Mouse (Mus musculus) stomach, postnatal 0 days (tissue): ENCODE measurements around the gene Cntd1. TPM values are rescaled to one million over a fixed set of nuclear protein-coding genes. Genes with fewer than 3 reads are reported as not detected.

Source experiments
- ATAC-seq: fragments of 200-750 bp; cut with Nextera tagmentation; 2 replicates; pipeline ENCODE4 v1.8.0; 2017; ENCODE audit not compliant: low FRiP score, low TSS enrichment
- DNase-seq: peaks from one replicate; pipeline ENCODE4 v3.0.0-alpha.2; 2016; ENCODE audit warnings: low spot score
- H3K27ac ChIP-seq: fragments of 300-500 bp; sonication (generic); replicated peaks from 2 replicates; pipeline ENCODE4 v1.5.1; 2014; ENCODE audit warnings: mild to moderate bottlenecking, control low read depth
- H3K27me3 ChIP-seq: fragments of 300-500 bp; sonication (generic); 2 replicates; pipeline ENCODE4 v1.6.1; 2014; ENCODE audit warnings: low read length; ENCODE audit not compliant: control insufficient read depth, insufficient read depth
- H3K36me3 ChIP-seq: fragments of 300-500 bp; sonication (generic); 2 replicates; pipeline ENCODE4 v1.6.1; 2014; ENCODE audit warnings: low read length, mixed read lengths; ENCODE audit not compliant: control insufficient read depth, insufficient read depth
- H3K4me1 ChIP-seq: fragments of 300-500 bp; sonication (generic); replicated peaks from 2 replicates; pipeline ENCODE4 v1.6.1; 2014; ENCODE audit warnings: antibody characterized with exemption; ENCODE audit not compliant: control insufficient read depth, insufficient read depth
- H3K4me2 ChIP-seq: fragments of 300-500 bp; sonication (generic); replicated peaks from 2 replicates; pipeline ENCODE4 v1.6.1; 2014; ENCODE audit warnings: low read depth, mild to moderate bottlenecking, control low read depth, moderate library complexity
- H3K4me3 ChIP-seq: fragments of 300-500 bp; sonication (generic); 2 replicates; pipeline ENCODE4 v1.5.1; 2014; ENCODE audit warnings: low read depth, low read length, control low read depth
- H3K9ac ChIP-seq: fragments of 300-500 bp; sonication (generic); 2 replicates; pipeline ENCODE4 v1.6.1; 2014; ENCODE audit warnings: mild to moderate bottlenecking, low read length, control low read depth, mixed read lengths
- H3K9me3 ChIP-seq: fragments of 300-500 bp; sonication (generic); 2 replicates; pipeline ENCODE4 v1.6.1; 2016; ENCODE audit warnings: low read length; ENCODE audit not compliant: control insufficient read depth
- CTCF ChIP-seq: IDR thresholded peaks from 2 replicates; pipeline ENCODE4 v1.5.1; 2016; ENCODE audit warnings: antibody characterized with exemption, low read depth, mild to moderate bottlenecking, moderate library complexity
- EP300 ChIP-seq: optimal IDR thresholded peaks from 2 replicates; pipeline ENCODE3; 2016; ENCODE audit warnings: antibody characterized with exemption
- WGBS: fragments of 180-500 bp; shearing (Covaris S2); extraction: QIAGEN DNeasy Blood & Tissue Kit; methylation state at CpG from one replicate; pipeline ENCODE4 v1.1.7; 2014; 5-methylcytosine and 5-hydroxymethylcytosine counted together
- polyA plus RNA-seq: library from polyadenylated mRNA; unstranded; fragments of >200 nt; fragmentation: Nextera tagmentation; extraction: Ambion mirVana; gene quantifications from 2 replicates; pipeline ENCODE4 v1.2.1, GENCODE M21; 2015

The Cntd1 gene
- polyA plus RNA-seq, 1 experiment from 2014 or later = 0.33 TPM

DNA sequence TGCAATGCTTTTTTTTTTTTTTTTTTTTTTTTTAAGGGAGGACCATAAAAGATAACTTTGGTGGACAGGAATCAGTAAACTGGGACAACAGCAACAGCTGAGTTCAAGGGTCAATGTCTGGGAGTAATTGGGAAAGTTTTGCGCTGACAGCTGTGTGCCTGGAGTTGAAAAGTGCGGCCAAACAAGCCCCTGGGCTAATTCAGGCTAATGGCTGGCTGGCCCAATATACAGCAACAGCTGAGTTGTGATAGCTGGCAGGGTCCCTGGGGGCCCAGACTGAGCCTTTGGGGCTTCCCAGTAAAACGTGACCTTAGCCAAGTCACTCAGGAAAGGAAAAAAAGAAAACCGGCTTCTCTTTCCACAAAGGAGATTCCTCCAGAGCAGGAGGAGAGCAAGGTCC is 33.7 kb upstream of the Cntd1 start:
- H3K9me3 ChIP-seq = no peaks in the 10 kb centered on the region
- TF ChIP-seq EP300 = no peak
- no peak for TF ChIP-seq CTCF
- H3K4me3 ChIP-seq = no peak overlapping the region
- no peaks in the 10 kb centered on the region for H3K27me3 ChIP-seq
- no peak for ATAC-seq
- DNase-seq = no peak
- H3K36me3 ChIP-seq = no peaks in the 10 kb centered on the region
- peak overlapping the region; percentile 89; the same call in 1 of the 2 replicates for H3K27ac ChIP-seq
- H3K4me2 ChIP-seq = peak overlapping the region; percentile 96
- H3K4me1 ChIP-seq = no peaks in the 10 kb centered on the region
- WGBS = 61% methylated on average over 4 of the region's 4 CpGs
- H3K9ac ChIP-seq = no peak overlapping the region

DNA sequence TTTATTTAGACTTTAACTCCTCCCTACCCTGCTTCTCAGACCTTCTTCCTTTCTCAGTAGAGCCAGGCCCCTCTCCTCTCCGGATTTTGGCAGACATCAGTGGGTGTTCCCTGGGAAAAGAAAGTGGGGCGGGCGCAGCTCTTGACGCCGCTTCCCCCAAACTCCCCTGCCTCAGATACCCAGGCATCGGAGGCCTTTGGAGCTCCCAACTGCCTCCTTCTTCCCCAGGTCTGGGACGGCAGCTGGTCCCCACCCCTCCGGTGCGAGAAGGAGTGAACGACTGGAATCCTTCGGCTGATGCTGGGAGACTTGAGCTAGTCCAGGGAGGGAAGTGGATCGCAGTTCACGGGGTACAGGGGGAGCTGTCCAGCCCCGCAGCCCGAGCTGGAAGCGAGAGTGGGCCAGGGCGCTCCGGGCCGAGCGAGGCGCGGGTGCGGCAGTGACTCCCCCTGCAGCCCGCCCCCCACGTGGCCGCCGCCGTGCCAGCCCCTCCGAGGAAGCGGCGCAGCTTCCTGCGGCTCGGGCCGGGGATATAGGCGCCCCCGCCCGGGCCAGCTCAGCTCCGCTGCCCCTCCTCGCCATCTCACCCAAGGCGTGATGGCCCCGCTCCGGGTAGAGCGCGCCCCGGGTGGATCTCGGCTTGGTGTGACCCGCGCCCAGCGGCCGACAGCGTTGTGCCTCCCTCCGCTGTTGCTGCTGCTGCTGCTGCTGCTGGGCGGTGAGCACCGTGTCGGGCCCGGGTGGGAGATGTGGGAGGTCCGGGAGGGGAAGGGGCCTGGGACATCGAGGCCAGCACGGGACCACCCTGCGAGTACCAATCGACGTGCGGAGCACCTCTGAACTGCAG is 32.7 kb upstream of the Cntd1 start, which contains the start of gene Ramp2:
Gene Ramp2, plus strand, starts transcription at position 174 of the 847 bp plus-strand sequence.
- DNase-seq = peak; percentile 60
- Histone ChIP-seq H3K27me3 (no peaks in the 10 kb centered on the region), H3K27ac (peak within 1 kb of the TSS; percentile 89), H3K4me3 (peak within 1 kb of the TSS; percentile 58), H3K4me2 (peak within 1 kb of the TSS; percentile 96), H3K9ac (peak within 1 kb of the TSS; percentile 72), H3K4me1 (no peaks in the 10 kb centered on the region), H3K36me3 (no peaks in the 10 kb centered on the region), H3K9me3 (no peaks in the 10 kb centered on the region)
- TF ChIP-seq EP300 (no peak), CTCF (no peak; the same call in 1 of the 2 replicates)
- ATAC-seq = peak; percentile 61
- WGBS = under 1% methylated on average over 54 of the region's 63 CpGs

DNA sequence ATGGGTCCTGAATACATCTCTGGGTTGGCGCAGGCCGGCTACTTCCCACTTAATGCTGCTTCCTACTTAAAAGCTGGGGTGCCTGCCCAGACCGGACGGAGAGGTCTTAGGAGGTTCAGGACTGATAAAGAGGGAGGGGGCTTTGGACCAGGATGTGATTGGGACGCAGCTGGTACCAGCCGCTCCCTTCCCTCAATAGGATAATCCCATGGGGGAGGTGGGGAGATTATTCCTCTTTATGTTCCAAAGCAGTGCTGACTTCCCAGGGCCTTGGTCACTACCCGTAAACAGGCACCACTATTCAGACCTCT is 32.2 kb upstream of the Cntd1 start:
- no peaks in the 10 kb centered on the region for H3K9me3 ChIP-seq
- no peaks in the 10 kb centered on the region for H3K36me3 ChIP-seq
- ATAC-seq (no peak; the same call in 1 of the 2 replicates), DNase-seq (no peak)
- peak overlapping the region; percentile 58 for H3K4me3 ChIP-seq
- H3K27me3 ChIP-seq = no peaks in the 10 kb centered on the region
- 14% methylated on average over 7 of the region's 7 CpGs for WGBS
- peak overlapping the region; percentile 89 for H3K27ac ChIP-seq
- H3K4me2 ChIP-seq = peak overlapping the region; percentile 96
- no peak for TF ChIP-seq CTCF
- peak overlapping the region; percentile 72 for H3K9ac ChIP-seq
- no peaks in the 10 kb centered on the region for H3K4me1 ChIP-seq

DNA sequence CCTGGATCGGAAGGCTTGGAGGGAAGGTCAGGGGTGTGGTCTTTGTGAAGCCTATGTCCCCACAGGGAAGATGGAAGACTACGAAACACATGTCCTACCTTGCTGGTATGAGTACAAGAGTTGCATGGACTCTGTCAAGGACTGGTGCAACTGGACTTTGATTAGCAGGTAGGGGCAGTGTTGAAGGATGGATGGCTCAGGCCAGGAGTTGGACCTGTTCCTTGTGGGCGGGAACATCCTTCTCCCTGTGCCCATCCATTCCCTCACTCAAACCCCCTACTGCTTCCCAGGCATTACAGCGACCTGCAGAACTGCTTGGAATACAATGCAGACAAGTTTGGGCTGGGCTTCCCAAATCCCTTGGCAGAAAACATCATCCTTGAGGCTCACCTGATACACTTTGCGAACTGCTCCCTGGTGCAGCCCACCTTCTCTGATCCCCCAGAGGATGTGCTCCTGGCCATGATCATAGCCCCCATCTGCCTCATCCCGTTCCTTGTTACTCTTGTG is 31.2 kb upstream of the Cntd1 start:
- Histone ChIP-seq H3K4me2 (peak overlapping the region; percentile 96), H3K9ac (0 out of 2 replicates have a peak overlapping the region, but pooled peaks have one; percentile 72), H3K27ac (peak overlapping the region; percentile 45), H3K4me1 (no peaks in the 10 kb centered on the region), H3K4me3 (peak overlapping the region; percentile 58), H3K27me3 (no peaks in the 10 kb centered on the region), H3K9me3 (no peaks in the 10 kb centered on the region), H3K36me3 (no peaks in the 10 kb centered on the region)
- TF ChIP-seq CTCF (no peak), EP300 (no peak)
- DNase-seq = no peak
- ATAC-seq = no peak
- WGBS = 79% methylated on average over 6 of the region's 6 CpGs

DNA sequence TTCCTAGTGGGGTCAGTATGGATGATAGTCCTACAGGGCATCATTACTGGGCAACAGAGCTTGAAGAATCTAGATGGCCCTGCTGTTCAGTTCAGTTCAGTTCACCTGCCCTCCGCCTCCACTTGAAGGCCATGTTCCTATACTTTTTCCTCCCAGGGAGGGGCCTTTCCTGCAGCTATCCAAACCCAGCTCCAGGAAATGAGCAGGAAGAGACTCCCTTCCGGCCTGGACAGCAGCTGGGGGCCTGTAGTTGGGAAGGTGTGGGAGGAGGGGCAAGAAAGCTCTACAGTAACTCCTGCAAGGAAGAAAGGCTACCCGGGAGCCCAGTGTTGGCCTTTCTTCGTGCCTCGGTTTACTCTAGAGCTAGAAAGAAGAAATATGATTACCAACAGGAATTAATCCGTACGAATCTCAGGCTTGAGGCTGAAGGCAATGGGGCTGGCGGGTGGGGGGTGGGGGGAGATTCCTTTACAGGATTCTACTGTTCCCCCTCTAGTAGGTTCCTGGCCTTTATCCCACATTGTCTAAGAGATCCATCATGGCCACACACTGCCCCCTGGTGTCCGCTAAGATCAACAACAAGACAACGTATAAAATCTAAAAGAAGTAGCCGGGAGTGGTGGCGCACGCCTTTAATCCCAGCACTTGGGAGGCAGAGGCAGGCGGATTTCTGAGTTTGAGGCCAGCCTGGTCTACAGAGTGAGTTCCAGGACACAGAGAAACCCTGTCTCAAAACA is 30.4 kb upstream of the Cntd1 start:
- H3K4me1 ChIP-seq = no peaks in the 10 kb centered on the region; the same call in 1 of the 2 replicates
- ATAC-seq (no peak), DNase-seq (peak; percentile 68)
- H3K9me3 ChIP-seq = no peaks in the 10 kb centered on the region
- no peaks in the 10 kb centered on the region for H3K27me3 ChIP-seq
- 0 out of 2 replicates have a peak overlapping the region, but pooled peaks have one; percentile 45 for H3K27ac ChIP-seq
- no peak overlapping the region for H3K9ac ChIP-seq
- peak overlapping the region; percentile 4; the same call in 1 of the 2 replicates for H3K4me2 ChIP-seq
- H3K36me3 ChIP-seq = no peaks in the 10 kb centered on the region
- H3K4me3 ChIP-seq = no peak overlapping the region
- WGBS = 35% methylated on average over 14 of the region's 14 CpGs
- TF ChIP-seq CTCF = peak; percentile 81
- TF ChIP-seq EP300 = no peak
